Mouse (Mus musculus) intestine, embryonic 16.5 days (tissue): ENCODE results near the gene Mindy4. TPM values are rescaled to one million over a fixed set of nuclear protein-coding genes. Genes with fewer than 3 reads are reported as not detected.
A peak's percentile ranks its signal among the peaks of the same experiment; 100 is the strongest.

Source experiments
- ATAC-seq: fragments of 200-750 bp; cut with Nextera tagmentation; 2 replicates; pipeline ENCODE4 v1.8.0; 2017; ENCODE audit warnings: moderate TSS enrichment, moderate library complexity
- H3K27ac ChIP-seq: fragments of 300-500 bp; sonication (generic); 2 replicates; pipeline ENCODE4 v1.5.1; 2014; ENCODE audit warnings: mild to moderate bottlenecking, low read length
- H3K27me3 ChIP-seq: fragments of 300-500 bp; sonication (generic); replicated peaks from 2 replicates; pipeline ENCODE4 v1.6.1; 2014; ENCODE audit warnings: low read length, control low read depth, mixed read lengths; ENCODE audit not compliant: control insufficient read depth, insufficient read depth
- H3K36me3 ChIP-seq: fragments of 300-500 bp; sonication (generic); 2 replicates; pipeline ENCODE4 v1.6.1; 2014; ENCODE audit warnings: low read length, control low read depth; ENCODE audit not compliant: control insufficient read depth, insufficient read depth
- H3K4me1 ChIP-seq: fragments of 300-500 bp; sonication (generic); 2 replicates; pipeline ENCODE4 v1.6.1; 2014; ENCODE audit warnings: low read length, control low read depth, mixed read lengths; ENCODE audit not compliant: control insufficient read depth, insufficient read depth
- H3K4me2 ChIP-seq: fragments of 300-500 bp; sonication (generic); 2 replicates; pipeline ENCODE4 v1.6.1; 2014; ENCODE audit warnings: low read depth, low read length, control low read depth
- H3K4me3 ChIP-seq: fragments of 300-500 bp; sonication (generic); 2 replicates; pipeline ENCODE4 v1.5.1; 2014; ENCODE audit warnings: mild to moderate bottlenecking, low read length
- H3K9ac ChIP-seq: fragments of 300-500 bp; sonication (generic); 2 replicates; pipeline ENCODE4 v1.6.1; 2014; ENCODE audit warnings: low read depth, low read length
- H3K9me3 ChIP-seq: fragments of 300-500 bp; sonication (generic); 2 replicates; pipeline ENCODE4 v1.6.1; 2016; ENCODE audit warnings: low read length, control low read depth; ENCODE audit not compliant: control insufficient read depth
- WGBS: fragments of 180-500 bp; shearing (Covaris S2); extraction: QIAGEN DNeasy Blood & Tissue Kit; methylation state at CpG from one replicate; pipeline ENCODE4 v1.1.7; 2014; 5-methylcytosine and 5-hydroxymethylcytosine counted together
- polyA plus RNA-seq: library from polyadenylated mRNA; unstranded; fragments of >200 nt; fragmentation: Nextera tagmentation; extraction: Ambion mirVana; gene quantifications from 2 replicates; pipeline ENCODE4 v1.2.1, GENCODE M21; 2015

Mindy4 gene
- polyA plus RNA-seq, 1 experiment from 2014 or later: 5.8 TPM

GRCm38 (mm10) chr6:55345264-55345663 is 142.1 kb downstream of the Mindy4 start:
- H3K27ac ChIP-seq: no peak overlapping the region
- H3K9ac ChIP-seq: no peak overlapping the region
- no peaks in the 10 kb centered on the region for H3K36me3 ChIP-seq
- WGBS: 91% methylated on average over 10 of the region's 10 CpGs
- ATAC-seq: no peak
- peaks cover 17% of the 10 kb centered on the region for H3K4me1 ChIP-seq
- H3K27me3 ChIP-seq: no peaks in the 10 kb centered on the region
- no peak overlapping the region for H3K4me2 ChIP-seq
- no peak overlapping the region for H3K4me3 ChIP-seq
- H3K9me3 ChIP-seq: no peaks in the 10 kb centered on the region

GRCm38 (mm10) chr6:55346491-55346890 is 143.3 kb downstream of the Mindy4 start:
- Histone ChIP-seq H3K4me2 (no peak overlapping the region), H3K4me3 (no peak overlapping the region), H3K36me3 (no peaks in the 10 kb centered on the region), H3K27me3 (no peaks in the 10 kb centered on the region), H3K4me1 (peaks cover 10% of the 10 kb centered on the region), H3K9me3 (no peaks in the 10 kb centered on the region), H3K9ac (no peak overlapping the region), H3K27ac (no peak overlapping the region)
- no peak for ATAC-seq
- 82% methylated on average over 7 of the region's 7 CpGs for WGBS

- 88% methylated on average over 5 of the region's 5 CpGs for WGBS
- Histone ChIP-seq H3K4me3 (no peak overlapping the region), H3K27ac (no peak overlapping the region), H3K9ac (no peak overlapping the region), H3K27me3 (no peaks in the 10 kb centered on the region), H3K4me1 (no peaks in the 10 kb centered on the region), H3K36me3 (no peaks in the 10 kb centered on the region), H3K9me3 (no peaks in the 10 kb centered on the region), H3K4me2 (no peak overlapping the region)
- no peak for ATAC-seq
Observed at GRCm38 (mm10) chr6:55347711-55348571, 144.8 kb downstream of the Mindy4 start.

- no peaks in the 10 kb centered on the region for H3K36me3 ChIP-seq
- no peaks in the 10 kb centered on the region for H3K9me3 ChIP-seq
- H3K4me2 ChIP-seq: no peak overlapping the region
- no peak overlapping the region for H3K9ac ChIP-seq
- no peaks in the 10 kb centered on the region for H3K4me1 ChIP-seq
- 87% methylated on average over 4 of the region's 4 CpGs for WGBS
- no peak overlapping the region for H3K4me3 ChIP-seq
- no peaks in the 10 kb centered on the region for H3K27me3 ChIP-seq
- no peak; the same call in 1 of the 2 replicates for ATAC-seq
- H3K27ac ChIP-seq: no peak overlapping the region
Observed at GRCm38 (mm10) chr6:55349231-55349630, 146.0 kb downstream of the Mindy4 start.

- 82% methylated on average over 6 of the region's 6 CpGs for WGBS
- ATAC-seq: peak; percentile 67
- no peaks in the 10 kb centered on the region for H3K27me3 ChIP-seq
- H3K9ac ChIP-seq: no peak overlapping the region
- H3K4me3 ChIP-seq: no peak overlapping the region
- no peaks in the 10 kb centered on the region for H3K36me3 ChIP-seq
- no peaks in the 10 kb centered on the region for H3K9me3 ChIP-seq
- no peak overlapping the region for H3K4me2 ChIP-seq
- no peak overlapping the region for H3K27ac ChIP-seq
- no peaks in the 10 kb centered on the region for H3K4me1 ChIP-seq
Observed at GRCm38 (mm10) chr6:55350383-55350952, 147.3 kb downstream of the Mindy4 start.

GRCm38 (mm10) chr6:55351712-55352111 is 148.5 kb downstream of the Mindy4 start:
- H3K4me1 ChIP-seq: no peaks in the 10 kb centered on the region; the same call in 1 of the 2 replicates
- no peaks in the 10 kb centered on the region for H3K9me3 ChIP-seq
- H3K36me3 ChIP-seq: no peaks in the 10 kb centered on the region
- no peak overlapping the region for H3K4me2 ChIP-seq
- no peaks in the 10 kb centered on the region for H3K27me3 ChIP-seq
- H3K27ac ChIP-seq: no peak overlapping the region
- ATAC-seq: no peak
- 64% methylated on average over 7 of the region's 7 CpGs for WGBS
- no peak overlapping the region for H3K9ac ChIP-seq
- no peak overlapping the region for H3K4me3 ChIP-seq

- no peak overlapping the region for H3K27ac ChIP-seq
- H3K9ac ChIP-seq: no peak overlapping the region
- no peaks in the 10 kb centered on the region for H3K27me3 ChIP-seq
- no peak overlapping the region for H3K4me3 ChIP-seq
- no peak for ATAC-seq
- WGBS: 78% methylated on average over 12 of the region's 12 CpGs
- H3K36me3 ChIP-seq: no peaks in the 10 kb centered on the region
- no peaks in the 10 kb centered on the region for H3K9me3 ChIP-seq
- no peak overlapping the region for H3K4me2 ChIP-seq
- peaks cover 14% of the 10 kb centered on the region for H3K4me1 ChIP-seq
Observed at GRCm38 (mm10) chr6:55353711-55354445, 150.7 kb downstream of the Mindy4 start.

- Histone ChIP-seq H3K4me1 (peaks cover 15% of the 10 kb centered on the region), H3K36me3 (no peaks in the 10 kb centered on the region), H3K9me3 (no peaks in the 10 kb centered on the region), H3K4me2 (no peak overlapping the region), H3K4me3 (no peak overlapping the region), H3K9ac (no peak overlapping the region), H3K27ac (no peak overlapping the region), H3K27me3 (no peaks in the 10 kb centered on the region)
- WGBS: 70% methylated on average over 4 of the region's 4 CpGs
- peak; percentile 25 for ATAC-seq
Observed at GRCm38 (mm10) chr6:55354456-55355117, 151.4 kb downstream of the Mindy4 start.

GRCm38 (mm10) chr6:55355575-55355974 is 152.4 kb downstream of the Mindy4 start:
- Histone ChIP-seq H3K9ac (no peak overlapping the region), H3K4me3 (no peak overlapping the region), H3K4me1 (peaks cover 16% of the 10 kb centered on the region), H3K27me3 (no peaks in the 10 kb centered on the region), H3K36me3 (no peaks in the 10 kb centered on the region), H3K9me3 (no peaks in the 10 kb centered on the region), H3K27ac (no peak overlapping the region), H3K4me2 (no peak overlapping the region)
- no peak for ATAC-seq
- 50% methylated on average over 7 of the region's 7 CpGs for WGBS
